Mouse (Mus musculus) hindbrain, embryonic 13.5 days (tissue): Measurements from ENCODE around the gene Rreb1. TPM values are rescaled to one million over a fixed set of nuclear protein-coding genes. Genes with fewer than 3 reads are reported as not detected.
A peak's percentile ranks its signal among the peaks of the same experiment; 100 is the strongest.

ENCODE experiments used
- ATAC-seq: fragments of 200-750 bp; cut with Nextera tagmentation; 2 replicates; pipeline ENCODE4 v1.8.0; 2017; ENCODE audit warnings: moderate TSS enrichment; ENCODE audit not compliant: low FRiP score
- H3K27ac ChIP-seq: fragments of 300-500 bp; sonication (generic); 2 replicates; pipeline ENCODE4 v1.5.1; 2015; ENCODE audit warnings: inconsistent platforms, mild to moderate bottlenecking, moderate library complexity
- H3K27me3 ChIP-seq: fragments of 300-500 bp; sonication (generic); 2 replicates; pipeline ENCODE4 v1.6.1; 2015; ENCODE audit warnings: mild to moderate bottlenecking, inconsistent platforms
- H3K36me3 ChIP-seq: fragments of 300-500 bp; sonication (generic); 2 replicates; pipeline ENCODE4 v1.6.1; 2015; ENCODE audit warnings: mild to moderate bottlenecking, inconsistent platforms
- H3K4me1 ChIP-seq: fragments of 300-500 bp; sonication (generic); replicated peaks from 2 replicates; pipeline ENCODE4 v1.6.1; 2015; ENCODE audit warnings: inconsistent platforms
- H3K4me2 ChIP-seq: fragments of 300-500 bp; sonication (generic); 2 replicates; pipeline ENCODE4 v1.6.1; 2015; ENCODE audit warnings: inconsistent platforms, mild to moderate bottlenecking, moderate library complexity
- H3K4me3 ChIP-seq: fragments of 300-500 bp; sonication (generic); 2 replicates; pipeline ENCODE4 v1.5.1; 2015; ENCODE audit warnings: mild to moderate bottlenecking, inconsistent platforms
- H3K9ac ChIP-seq: fragments of 300-500 bp; sonication (generic); 2 replicates; pipeline ENCODE4 v1.6.1; 2015; ENCODE audit warnings: mild to moderate bottlenecking, inconsistent platforms
- H3K9me3 ChIP-seq: fragments of 300-500 bp; sonication (generic); 2 replicates; pipeline ENCODE4 v1.6.1; 2016; ENCODE audit warnings: inconsistent platforms
- WGBS: fragments of 180-500 bp; shearing (Covaris S2); methylation state at CpG from one replicate; pipeline ENCODE4 v1.1.7; 2015; 5-methylcytosine and 5-hydroxymethylcytosine counted together
- polyA plus RNA-seq: library from polyadenylated mRNA; unstranded; fragments of >200 nt; fragmentation: Nextera tagmentation; extraction: Ambion mirVana; gene quantifications from 2 replicates; pipeline ENCODE4 v1.2.1, GENCODE M21; 2015

Rreb1 gene
- polyA plus RNA-seq, 1 experiment from 2014 or later, result 2.5 TPM

- Histone ChIP-seq H3K4me1 (no peaks in the 10 kb centered on the region), H3K36me3 (no peaks in the 10 kb centered on the region), H3K4me3 (no peak overlapping the region), H3K9ac (no peak overlapping the region), H3K9me3 (no peaks in the 10 kb centered on the region), H3K4me2 (no peak overlapping the region), H3K27me3 (no peaks in the 10 kb centered on the region), H3K27ac (no peak overlapping the region)
- 83% methylated on average over 5 of the region's 5 CpGs for WGBS
- ATAC-seq, result no peak
Measured at GRCm38 (mm10) chr13:37848438-37848837, 70.2 kb downstream of the Rreb1 start.

- Histone ChIP-seq H3K9ac (no peak overlapping the region), H3K4me2 (no peak overlapping the region), H3K4me3 (no peak overlapping the region), H3K4me1 (peaks cover 10% of the 10 kb centered on the region), H3K27ac (no peak overlapping the region), H3K9me3 (no peaks in the 10 kb centered on the region), H3K27me3 (peaks cover 4% of the 10 kb centered on the region), H3K36me3 (no peaks in the 10 kb centered on the region)
- 87% methylated on average over 5 of the region's 5 CpGs for WGBS
- ATAC-seq, result no peak
Measured at GRCm38 (mm10) chr13:37851617-37852016, 73.4 kb downstream of the Rreb1 start.

DNA sequence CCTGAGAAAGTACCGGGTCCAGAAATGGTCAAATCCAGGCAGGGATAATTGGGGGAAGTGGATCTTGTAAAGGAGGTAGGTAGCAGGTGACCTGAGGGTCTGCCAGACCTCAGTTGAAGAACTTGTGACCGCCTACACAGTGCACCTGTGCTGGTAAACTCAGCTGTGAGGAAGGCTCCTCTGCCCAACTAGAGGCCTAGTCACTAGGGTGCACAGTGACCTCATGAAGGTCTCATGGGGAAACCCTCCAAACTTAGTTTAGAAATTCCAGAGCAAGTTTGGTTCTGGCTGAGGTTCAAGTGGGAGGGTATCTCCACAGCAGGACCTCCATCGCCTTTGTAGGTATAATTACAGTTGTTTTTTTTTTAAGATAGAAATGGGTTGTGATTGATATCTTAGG lies 74.7 kb downstream of the Rreb1 start:
- Histone ChIP-seq H3K4me3 (no peak overlapping the region), H3K36me3 (no peaks in the 10 kb centered on the region), H3K9me3 (no peaks in the 10 kb centered on the region), H3K9ac (no peak overlapping the region), H3K27me3 (peaks cover 4% of the 10 kb centered on the region), H3K4me2 (no peak overlapping the region), H3K4me1 (peaks cover 17% of the 10 kb centered on the region), H3K27ac (no peak overlapping the region)
- 86% methylated on average over 3 of the region's 3 CpGs for WGBS
- no peak for ATAC-seq

DNA sequence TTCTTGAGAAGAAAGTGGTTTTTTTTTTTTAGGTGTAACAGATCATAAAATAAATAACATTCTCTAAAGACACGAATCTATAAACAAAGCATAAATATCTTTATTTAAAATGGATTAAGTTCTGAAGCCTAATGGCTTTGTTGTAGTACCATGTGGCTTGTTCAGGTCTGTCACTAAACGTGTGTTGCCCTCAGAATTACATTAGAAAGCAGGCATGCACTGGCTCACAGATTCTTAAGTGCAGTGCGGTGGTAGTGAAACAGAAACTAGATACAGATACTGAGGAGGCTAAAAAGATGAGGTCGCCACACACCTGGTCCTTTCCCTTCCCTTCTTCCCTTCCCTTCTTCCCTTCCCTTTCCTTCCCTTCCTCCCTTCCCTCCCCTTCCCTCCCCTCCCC lies 75.2 kb downstream of the Rreb1 start:
- Histone ChIP-seq H3K4me1 (peaks cover 22% of the 10 kb centered on the region), H3K36me3 (no peaks in the 10 kb centered on the region), H3K4me3 (no peak overlapping the region), H3K9ac (no peak overlapping the region), H3K27ac (no peak overlapping the region), H3K9me3 (no peaks in the 10 kb centered on the region), H3K4me2 (no peak overlapping the region), H3K27me3 (peaks cover 4% of the 10 kb centered on the region)
- WGBS, result 52% methylated on average over 4 of the region's 4 CpGs
- no peak for ATAC-seq

DNA sequence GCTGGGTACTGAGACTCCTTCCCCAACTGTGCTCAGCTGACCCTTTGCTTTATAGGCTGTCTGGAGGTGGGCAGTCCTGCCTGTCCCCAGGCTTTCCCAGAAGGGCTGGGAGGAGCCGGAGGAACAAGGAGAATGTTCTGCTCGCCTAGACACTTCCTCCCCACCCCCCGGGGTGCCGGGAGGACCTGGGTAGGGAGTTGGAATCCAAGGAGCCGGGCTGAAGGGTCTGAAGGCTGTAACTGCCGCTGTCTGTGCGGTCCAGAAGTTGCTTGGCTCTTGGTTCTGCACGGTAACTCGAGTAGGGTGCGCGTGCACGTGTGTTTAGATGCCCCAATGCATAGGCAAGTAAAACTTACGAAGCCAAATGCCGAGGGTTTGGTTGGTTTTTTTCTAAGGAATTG lies 75.8 kb downstream of the Rreb1 start:
- H3K4me1 ChIP-seq, result peaks cover 26% of the 10 kb centered on the region
- H3K9me3 ChIP-seq, result no peaks in the 10 kb centered on the region
- no peak for ATAC-seq
- no peaks in the 10 kb centered on the region for H3K36me3 ChIP-seq
- H3K4me3 ChIP-seq, result peak overlapping the region; percentile 16
- H3K4me2 ChIP-seq, result peak overlapping the region; percentile 49
- H3K27me3 ChIP-seq, result peaks cover 4% of the 10 kb centered on the region
- H3K9ac ChIP-seq, result no peak overlapping the region; the same call in 1 of the 2 replicates
- WGBS, result 6% methylated on average over 14 of the region's 14 CpGs
- H3K27ac ChIP-seq, result no peak overlapping the region

DNA sequence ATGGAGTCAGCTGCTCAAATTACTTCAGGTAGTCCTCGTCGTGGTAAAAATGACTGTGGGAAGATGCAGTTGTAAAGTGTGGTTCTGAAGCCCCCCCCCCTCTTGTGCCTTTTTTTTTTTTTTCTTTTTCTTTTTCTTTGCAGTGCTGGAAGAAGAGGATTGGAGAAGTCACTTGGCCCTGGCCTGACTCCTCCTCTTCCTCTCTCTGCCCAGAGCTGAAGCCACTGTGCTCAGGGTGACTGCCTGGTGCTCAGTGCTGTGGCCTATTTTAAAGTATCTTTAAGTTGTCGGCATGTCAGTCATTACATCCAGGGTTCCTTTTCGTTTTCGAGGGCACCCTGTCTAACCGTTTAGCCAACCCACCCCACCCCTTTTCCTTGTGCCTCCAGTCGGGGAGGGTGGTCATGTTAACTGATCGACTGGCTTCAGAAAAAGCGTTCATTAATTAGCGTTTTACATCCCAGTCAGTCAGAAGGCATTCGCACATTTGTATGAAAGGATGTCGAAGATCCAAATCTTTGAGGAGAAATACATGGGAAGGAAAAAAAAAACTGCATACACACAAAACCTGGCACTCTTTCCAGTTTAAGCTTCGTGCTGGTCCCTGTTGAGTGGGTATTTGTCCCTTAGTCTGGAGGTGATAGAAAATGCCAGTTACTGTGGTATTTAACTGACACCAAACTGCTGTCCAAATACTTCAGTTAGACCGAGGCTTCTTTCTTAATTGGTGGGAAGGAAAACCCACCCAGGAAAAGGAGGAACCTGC lies 76.4 kb downstream of the Rreb1 start:
- peak overlapping the region; percentile 16; the same call in 1 of the 2 replicates for H3K4me3 ChIP-seq
- peak overlapping the region; percentile 49 for H3K4me2 ChIP-seq
- 16% methylated on average over 14 of the region's 14 CpGs for WGBS
- no peaks in the 10 kb centered on the region for H3K9me3 ChIP-seq
- H3K4me1 ChIP-seq, result peaks cover 27% of the 10 kb centered on the region
- H3K36me3 ChIP-seq, result no peaks in the 10 kb centered on the region
- ATAC-seq, result no peak
- peaks cover 4% of the 10 kb centered on the region for H3K27me3 ChIP-seq
- H3K27ac ChIP-seq, result no peak overlapping the region
- no peak overlapping the region; the same call in 1 of the 2 replicates for H3K9ac ChIP-seq

DNA sequence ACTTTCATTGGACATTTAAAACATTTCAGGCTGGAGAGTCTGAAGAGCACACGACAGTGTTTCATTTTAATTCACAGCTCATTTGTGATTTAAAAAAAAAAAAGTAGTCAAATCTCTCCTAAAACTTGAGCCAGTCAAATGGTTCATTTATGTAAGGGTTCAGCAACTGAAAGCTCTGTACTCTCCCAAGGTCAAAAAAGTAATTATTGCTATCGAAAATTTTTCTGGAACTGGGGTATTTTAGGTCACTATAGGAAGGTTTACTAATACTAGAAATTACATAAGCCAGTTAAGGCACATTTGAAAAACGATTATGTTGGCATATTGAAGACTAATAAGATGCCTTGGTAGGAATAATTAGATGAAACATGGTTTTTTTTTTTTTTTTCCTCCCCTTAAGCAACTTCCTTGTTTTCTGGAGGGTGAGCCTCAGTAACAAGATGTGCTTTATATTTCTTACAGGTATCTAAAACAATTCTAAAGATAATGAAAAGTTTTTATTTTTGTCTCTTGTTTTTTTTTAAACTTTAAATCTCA lies 77.1 kb downstream of the Rreb1 start:
- Histone ChIP-seq H3K4me3 (no peak overlapping the region), H3K4me2 (no peak overlapping the region), H3K9me3 (no peaks in the 10 kb centered on the region), H3K9ac (no peak overlapping the region), H3K27me3 (peaks cover 4% of the 10 kb centered on the region), H3K27ac (no peak overlapping the region), H3K4me1 (peaks cover 28% of the 10 kb centered on the region), H3K36me3 (no peaks in the 10 kb centered on the region)
- ATAC-seq, result no peak
- WGBS, result 61% methylated on average over 3 of the region's 3 CpGs

DNA sequence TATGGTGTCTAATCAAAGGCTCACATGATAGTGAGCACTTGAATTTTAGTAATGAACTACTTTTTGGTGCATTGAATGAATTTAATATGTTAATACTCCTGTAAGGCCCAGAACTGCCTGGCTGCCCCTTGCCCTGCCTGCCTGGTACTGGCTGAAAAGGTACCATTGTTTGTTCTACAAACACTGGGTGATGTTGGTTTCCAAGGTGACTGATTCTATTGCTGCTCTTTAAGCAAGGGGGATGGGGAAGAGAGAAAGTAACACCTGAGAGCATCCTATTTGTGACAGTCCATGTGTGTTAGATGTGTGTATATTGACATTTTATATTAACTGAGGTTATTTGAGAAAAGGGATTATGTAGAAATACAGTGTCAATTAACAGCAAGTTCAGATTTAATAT lies 77.6 kb downstream of the Rreb1 start:
- peaks cover 28% of the 10 kb centered on the region for H3K4me1 ChIP-seq
- no peak overlapping the region for H3K27ac ChIP-seq
- H3K9me3 ChIP-seq, result no peaks in the 10 kb centered on the region
- no peak overlapping the region for H3K4me2 ChIP-seq
- H3K9ac ChIP-seq, result no peak overlapping the region
- no peak overlapping the region for H3K4me3 ChIP-seq
- no peaks in the 10 kb centered on the region for H3K36me3 ChIP-seq
- ATAC-seq, result no peak
- peaks cover 4% of the 10 kb centered on the region for H3K27me3 ChIP-seq

- no peaks in the 10 kb centered on the region for H3K36me3 ChIP-seq
- H3K27me3 ChIP-seq, result peaks cover 4% of the 10 kb centered on the region
- peaks cover 29% of the 10 kb centered on the region for H3K4me1 ChIP-seq
- peak overlapping the region; percentile 93; the same call in 1 of the 2 replicates for H3K4me2 ChIP-seq
- WGBS, result 57% methylated on average over 2 of the region's 2 CpGs
- peak overlapping the region; percentile 61; the same call in 1 of the 2 replicates for H3K4me3 ChIP-seq
- H3K9me3 ChIP-seq, result no peaks in the 10 kb centered on the region
- no peak for ATAC-seq
- H3K9ac ChIP-seq, result no peak overlapping the region
- no peak overlapping the region for H3K27ac ChIP-seq
Measured at GRCm38 (mm10) chr13:37856537-37856936, 78.3 kb downstream of the Rreb1 start.

GRCm38 (mm10) chr13:37857284-37858065 lies 79.3 kb downstream of the Rreb1 start:
- Histone ChIP-seq H3K4me3 (peak overlapping the region; percentile 61), H3K27ac (no peak overlapping the region), H3K27me3 (peaks cover 4% of the 10 kb centered on the region), H3K4me1 (peaks cover 39% of the 10 kb centered on the region), H3K9me3 (no peaks in the 10 kb centered on the region), H3K4me2 (peak overlapping the region; percentile 93), H3K9ac (peak overlapping the region; percentile 82), H3K36me3 (no peaks in the 10 kb centered on the region)
- WGBS, result under 1% methylated on average over 59 of the region's 59 CpGs
- peak; percentile 95 for ATAC-seq

DNA sequence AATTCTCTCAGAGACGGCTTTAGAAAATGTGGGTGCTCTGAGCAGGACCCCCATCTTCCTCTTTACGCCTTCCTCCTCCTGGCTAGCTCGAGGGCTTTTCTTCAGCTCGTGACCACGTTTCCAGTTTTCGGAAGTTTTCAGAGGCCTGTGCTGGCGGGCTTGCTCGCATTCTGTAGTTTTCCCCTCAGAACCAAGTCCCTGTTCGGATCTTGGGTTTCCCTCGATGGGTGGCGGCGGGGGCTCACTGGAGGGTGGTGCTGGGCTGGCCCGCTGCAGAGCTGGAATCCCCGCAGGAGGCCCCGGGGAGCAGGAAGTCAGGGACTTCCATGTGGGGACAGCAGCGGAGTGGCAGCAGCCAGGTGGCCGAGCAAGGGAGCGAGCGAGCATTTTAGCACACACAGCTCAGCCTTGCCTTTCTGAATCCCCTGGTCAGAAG lies 79.9 kb downstream of the Rreb1 start:
- WGBS, result 5% methylated on average over 19 of the region's 19 CpGs
- H3K27ac ChIP-seq, result peak overlapping the region; percentile 31; the same call in 1 of the 2 replicates

DNA sequence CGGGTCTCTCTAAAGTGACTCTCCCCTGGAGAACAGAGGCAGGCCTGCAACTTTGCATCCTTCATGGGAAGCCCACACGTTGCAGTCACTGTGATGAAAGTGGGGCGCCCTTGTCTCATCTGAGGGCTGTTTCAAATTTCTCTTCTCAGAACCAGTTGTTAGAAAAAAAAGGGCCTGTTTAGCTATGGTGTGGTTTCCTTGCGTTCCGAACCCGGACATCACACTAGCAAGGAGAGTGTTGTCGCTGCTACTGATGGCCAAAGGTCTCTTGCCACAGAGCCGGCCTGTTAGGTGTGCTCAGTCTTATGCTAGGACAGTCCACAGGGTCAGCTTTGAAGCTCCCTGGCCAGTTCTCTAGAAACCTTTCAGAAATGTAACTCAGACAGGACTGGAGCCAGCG lies 80.3 kb downstream of the Rreb1 start:
- 0 out of 2 replicates have a peak, but pooled peaks have one; percentile 16 for ATAC-seq
- H3K4me1 ChIP-seq, result peaks cover 48% of the 10 kb centered on the region
- 31% methylated on average over 9 of the region's 9 CpGs for WGBS

More for the DNA sequence above, 79.9 kb downstream of the Rreb1 start:
- peak overlapping the region; percentile 93 for H3K4me2 ChIP-seq
- peaks cover 43% of the 10 kb centered on the region for H3K4me1 ChIP-seq
- H3K9me3 ChIP-seq, result no peaks in the 10 kb centered on the region
- peaks cover 4% of the 10 kb centered on the region for H3K27me3 ChIP-seq
- no peaks in the 10 kb centered on the region for H3K36me3 ChIP-seq
- ATAC-seq, result peak; percentile 66
- peak overlapping the region; percentile 61 for H3K4me3 ChIP-seq
- H3K9ac ChIP-seq, result peak overlapping the region; percentile 82

More for the DNA sequence above, 80.3 kb downstream of the Rreb1 start:
- peak overlapping the region; percentile 93 for H3K4me2 ChIP-seq
- H3K4me3 ChIP-seq, result peak overlapping the region; percentile 61
- no peaks in the 10 kb centered on the region for H3K36me3 ChIP-seq
- H3K27me3 ChIP-seq, result peaks cover 4% of the 10 kb centered on the region
- H3K9me3 ChIP-seq, result no peaks in the 10 kb centered on the region
- no peak overlapping the region for H3K27ac ChIP-seq
- H3K9ac ChIP-seq, result peak overlapping the region; percentile 82
